Mouse (Mus musculus): ENCODE measurements around the gene St5.

- TF ChIP-seq CTCF (IDR thresholded peaks at IDR 0.05; ENCODE audit: borderline replicate concordance, insufficient read depth, low read length) (no peak), POLR2A (IDR thresholded peaks at IDR 0.05; ENCODE audit: low read depth, low read length) (no peak)
Observed at GRCm38 (mm10) chr7:109629871-109630778, 73.3 kb downstream of the St5 start.
